Mouse (Mus musculus) cortical plate, adult 2 months (tissue): ENCODE data around the gene Ins2.

Experiments
- CTCF ChIP-seq: fragments of 200-500 bp; IDR thresholded peaks from 2 replicates; pipeline ENCODE4 v1.5.1; 2011; ENCODE audit warnings: mild to moderate bottlenecking, control low read depth, low read length; ENCODE audit not compliant: insufficient read depth; ENCODE audit errors: extremely low read depth
- POLR2A ChIP-seq: fragments of 200-500 bp; IDR thresholded peaks from 2 replicates; pipeline ENCODE4 v1.6.1; 2011; ENCODE audit warnings: mild to moderate bottlenecking, low read length, control low read depth; ENCODE audit not compliant: insufficient read depth; ENCODE audit errors: extremely low read depth

DNA sequence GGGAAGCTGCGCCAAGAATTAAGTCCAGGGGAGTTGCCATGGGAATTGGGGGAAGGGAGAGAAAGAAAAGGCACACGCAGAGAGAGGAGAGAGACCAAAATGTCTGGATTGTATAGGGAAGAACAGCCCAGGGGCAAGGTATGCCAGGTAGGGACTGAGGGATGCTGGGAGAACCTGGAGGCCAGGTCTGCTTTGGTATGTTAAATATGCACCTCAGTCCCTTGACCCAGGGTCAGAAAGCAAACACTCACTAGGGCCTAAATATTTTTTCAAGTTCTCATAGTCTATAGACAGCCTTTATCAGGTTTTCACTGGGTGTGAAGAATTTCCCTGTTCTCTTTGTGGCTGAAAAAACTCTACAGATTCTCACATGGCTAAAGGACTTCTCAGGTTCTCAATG, 36.3 kb downstream of the Ins2 start:
- TF ChIP-seq CTCF (no peak), POLR2A (no peak)
